Mouse (Mus musculus) ES-E14 (cell line): Measurements from ENCODE around the gene Gprc6a. TPM values are rescaled to one million over a fixed set of nuclear protein-coding genes. Genes with fewer than 3 reads are reported as not detected.
A peak's percentile ranks its signal among the peaks of the same experiment; 100 is the strongest.

ENCODE experiments used
- DNase-seq: peaks from one replicate; pipeline ENCODE4 v3.0.0-alpha.2; 2013; ENCODE audit warnings: low read depth, low spot score
- H3K27ac ChIP-seq: 2 replicates; pipeline ENCODE4 v1.5.1; 2012; ENCODE audit warnings: low read depth, mild to moderate bottlenecking, low read length, moderate library complexity, mixed read lengths; ENCODE audit not compliant: poor library complexity, insufficient read depth, severe bottlenecking
- H3K36me3 ChIP-seq: 2 replicates; pipeline ENCODE4 v1.6.1; 2012; ENCODE audit warnings: mild to moderate bottlenecking, low read length, moderate library complexity, mixed read lengths; ENCODE audit not compliant: control insufficient read depth, poor library complexity, insufficient read depth, severe bottlenecking
- H3K4me1 ChIP-seq, 2 experiments: fragments of 150-350 bp in 1 of 2; sonication (generic) in 1 of 2; 2 replicates each; pipeline ENCODE4 v1.6.1; 2012; ENCODE audit warnings: low read length in 2 of 2, mild to moderate bottlenecking in 1 of 2, mixed read lengths in 1 of 2; ENCODE audit not compliant: control insufficient read depth in 2 of 2, insufficient read depth in 2 of 2, poor library complexity in 1 of 2
- H3K4me3 ChIP-seq, 2 experiments: fragments of 150-350 bp in 1 of 2; sonication (generic) in 1 of 2; 2 replicates each; pipeline ENCODE4 v1.5.1; 2012; ENCODE audit warnings: low read length in 2 of 2, low read depth in 1 of 2, mild to moderate bottlenecking in 1 of 2, mixed read lengths in 1 of 2; ENCODE audit not compliant: insufficient read depth in 1 of 2, poor library complexity in 1 of 2, severe bottlenecking in 1 of 2
- H3K9ac ChIP-seq: 2 replicates; pipeline ENCODE4 v1.6.1; 2012; ENCODE audit warnings: low read depth, mild to moderate bottlenecking, low read length, mixed read lengths; ENCODE audit not compliant: poor library complexity, insufficient read depth, severe bottlenecking
- H3K9me3 ChIP-seq: fragments of 150-350 bp; sonication (generic); 2 replicates; pipeline ENCODE4 v1.6.1; 2012; ENCODE audit warnings: low read depth, mild to moderate bottlenecking, low read length; ENCODE audit not compliant: control insufficient read depth, insufficient read depth
- CHD2 ChIP-seq: IDR thresholded peaks from 2 replicates; pipeline ENCODE4 v1.6.1; 2014; ENCODE audit warnings: mild to moderate bottlenecking, low read depth, low read length, inconsistent platforms
- HCFC1 ChIP-seq: IDR thresholded peaks from 2 replicates; pipeline ENCODE4 v1.6.1; 2012; ENCODE audit warnings: low read length, inconsistent platforms, borderline replicate concordance; ENCODE audit not compliant: insufficient read depth
- MAFK ChIP-seq: IDR thresholded peaks from 2 replicates; pipeline ENCODE4 v1.6.1; 2014; ENCODE audit warnings: mild to moderate bottlenecking, low read depth, low read length, inconsistent platforms; ENCODE audit not compliant: insufficient read depth
- ZC3H11A ChIP-seq: IDR thresholded peaks from 2 replicates; pipeline ENCODE4 v1.6.1; 2012; ENCODE audit warnings: low read depth, mild to moderate bottlenecking, inconsistent platforms, low read length, borderline replicate concordance
- ZNF384 ChIP-seq: IDR thresholded peaks from 2 replicates; pipeline ENCODE4 v1.6.1; 2012; ENCODE audit warnings: low read depth, low read length, inconsistent platforms
- in situ Hi-C, 2 experiments: fragments of 600-800 bp; cut with MboI; formaldehyde crosslinking; loops; one replicate each; pipeline ENCODE4 v1.15.1; 2025; ENCODE audit warnings: low sequenced_read_pairs in 2 of 2, inconsistent platforms in 1 of 2; ENCODE audit not compliant: unreplicated experiment in 2 of 2
- total RNA-seq: library from RNA; depleted of rRNA; stranded (reverse); fragments of 300-350 nt; gene quantifications from 2 replicates; pipeline ENCODE4 v1.2.3, GENCODE M21; 2012; rRNA removed

The Gprc6a gene
- total RNA-seq, 1 experiment: not detected

DNA sequence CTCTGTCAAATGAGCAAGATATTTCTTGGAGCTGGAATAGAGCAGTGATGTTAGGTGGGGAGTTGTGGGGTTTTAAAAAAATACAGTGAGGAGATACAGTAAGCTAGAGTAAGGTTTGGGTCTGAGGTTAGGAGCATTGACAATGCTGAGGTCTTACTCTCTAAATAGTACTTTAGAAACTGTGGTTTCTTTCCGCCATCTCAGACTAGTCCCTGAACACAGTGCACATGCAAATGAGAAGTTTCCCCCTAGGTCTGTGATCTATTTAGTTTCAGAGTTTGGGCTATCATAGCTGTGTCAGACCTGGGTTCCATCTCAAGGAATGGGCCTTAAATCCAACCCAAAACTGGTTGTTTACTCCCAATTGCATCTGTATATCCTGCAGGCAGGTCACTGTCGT, 39.7 kb downstream of the Gprc6a start:
- TF ChIP-seq MAFK: no peak
- no peak for TF ChIP-seq ZNF384
- no peak for TF ChIP-seq HCFC1
- no peak for TF ChIP-seq CHD2
- no peak for TF ChIP-seq ZC3H11A
- H3K4me1 ChIP-seq: no peaks in the 10 kb centered on the region
- H3K9me3 ChIP-seq: no peaks in the 10 kb centered on the region
- in situ Hi-C loops: no loop called here
- H3K27ac ChIP-seq: no peak overlapping the region
- DNase-seq: no peak
- no peak overlapping the region for H3K4me3 ChIP-seq
- no peaks in the 10 kb centered on the region for H3K36me3 ChIP-seq
- H3K9ac ChIP-seq: no peak overlapping the region

DNA sequence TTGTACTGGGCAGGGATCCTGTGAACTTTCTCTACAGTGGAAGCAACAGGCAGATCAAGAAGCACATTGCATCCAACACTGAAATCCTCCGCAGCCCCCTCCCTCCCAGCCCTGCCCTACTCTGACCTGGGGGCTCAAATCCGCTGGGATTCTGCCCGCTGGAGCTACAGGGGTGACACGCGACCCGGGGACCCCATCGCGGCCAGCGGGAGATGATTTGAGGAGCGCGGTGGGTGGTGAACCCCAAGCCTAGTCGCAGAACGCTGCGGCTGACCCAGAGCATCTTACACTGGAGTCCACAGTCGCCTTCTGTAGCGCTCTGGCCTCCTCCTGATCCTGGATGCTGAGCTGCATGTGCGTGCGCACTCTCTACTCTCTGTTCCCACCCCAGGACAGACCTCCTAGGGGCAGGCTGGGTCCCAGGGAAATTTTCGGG, 41.1 kb downstream of the Gprc6a start, which contains the start of gene Fam162b:
Gene Fam162b, minus strand, starts transcription at position 379 of the 436 bp plus-strand sequence.
- no peak for TF ChIP-seq MAFK
- TF ChIP-seq CHD2: no peak
- TF ChIP-seq ZNF384: no peak
- no peak for TF ChIP-seq HCFC1
- TF ChIP-seq ZC3H11A: no peak
- in situ Hi-C loops: no loop called here
- Histone ChIP-seq H3K4me1 (no peaks in the 10 kb centered on the region), H3K4me3 (peak within 1 kb of the TSS; percentile 29 to 52; a peak in 3 of 4 replicates), H3K36me3 (no peaks in the 10 kb centered on the region), H3K9me3 (no peaks in the 10 kb centered on the region), H3K9ac (no peak within 1 kb of the TSS; the same call in 1 of the 2 replicates), H3K27ac (no peak within 1 kb of the TSS)
- no peak for DNase-seq

- Histone ChIP-seq H3K9me3 (no peaks in the 10 kb centered on the region), H3K9ac (no peak overlapping the region), H3K27ac (no peak overlapping the region), H3K4me1 (no peaks in the 10 kb centered on the region), H3K36me3 (no peaks in the 10 kb centered on the region), H3K4me3 (no peak overlapping the region)
- TF ChIP-seq CHD2 (no peak), ZNF384 (no peak), MAFK (no peak), HCFC1 (no peak)
- no peak for DNase-seq
- in situ Hi-C loops: no loop called here
These were observed 46.3 kb downstream of the Gprc6a start for GRCm38 (mm10) chr10:51584919-51585318.

- Histone ChIP-seq H3K9me3 (no peaks in the 10 kb centered on the region), H3K4me1 (no peaks in the 10 kb centered on the region), H3K4me3 (no peak overlapping the region), H3K36me3 (no peaks in the 10 kb centered on the region), H3K27ac (no peak overlapping the region), H3K9ac (no peak overlapping the region)
- TF ChIP-seq MAFK: no peak
- no peak for DNase-seq
- in situ Hi-C loops: no loop called here
These were observed 46.9 kb downstream of the Gprc6a start for GRCm38 (mm10) chr10:51584378-51584777.

- DNase-seq: no peak
- in situ Hi-C loops: no loop called here
- no peaks in the 10 kb centered on the region for H3K4me1 ChIP-seq
- H3K9me3 ChIP-seq: no peaks in the 10 kb centered on the region
- TF ChIP-seq CHD2: no peak
- TF ChIP-seq MAFK: no peak
- no peak for TF ChIP-seq ZNF384
- no peak for TF ChIP-seq ZC3H11A
- TF ChIP-seq HCFC1: no peak
- no peak overlapping the region for H3K27ac ChIP-seq
- H3K36me3 ChIP-seq: no peaks in the 10 kb centered on the region
- H3K9ac ChIP-seq: no peak overlapping the region
- H3K4me3 ChIP-seq: no peak overlapping the region
These were observed 59.9 kb downstream of the Gprc6a start for GRCm38 (mm10) chr10:51571225-51571996.

Other genes with a start within 250 kb of the Gprc6a start
- gene Gm49339, start 150.8 kb downstream of the Gprc6a start, total RNA-seq: not detected in 2 replicates
- gene Lilr4b, start 150.8 kb downstream of the Gprc6a start, total RNA-seq: 0.22 TPM in 1 of 2 replicates, not detected in the other
- not detected in 2 replicates for gene Lilrb4a, start 140.5 kb downstream of the Gprc6a start, total RNA-seq
- gene Fam162b, start 40.9 kb downstream of the Gprc6a start, total RNA-seq: not detected in 2 replicates
- gene Rfx6, start 46.3 kb upstream of the Gprc6a start, total RNA-seq: 0.11 TPM in 1 of 2 replicates, not detected in the other